Mouse (Mus musculus) erythroblast, adult 5-6 weeks (primary cell): Measurements from ENCODE around the gene Tex36. TPM values are rescaled to one million over a fixed set of nuclear protein-coding genes. Genes with fewer than 3 reads are reported as not detected.

Experiments used
- ATAC-seq: replicated peaks from 2 replicates; pipeline ENCODE4 v1.8.0; 2016; ENCODE audit warnings: moderate number of reproducible peaks, mild to moderate bottlenecking, moderate TSS enrichment, inconsistent platforms; ENCODE audit not compliant: poor library complexity, low FRiP score, severe bottlenecking
- total RNA-seq, 2 experiments: library from RNA; stranded (forward) in 1 of 2; stranded (reverse) in 1 of 2; fragments of 150-400 nt in 1 of 2; fragments of 200-764, 138-1000 nt in 1 of 2; gene quantifications; 2 replicates each; pipeline versions ENCODE4 v1.2.3 to v1.2.4; 2015 to 2017; ENCODE audit warnings: low replicate concordance in 2 of 2

Gene Tex36
- total RNA-seq (2015; ENCODE audit: low replicate concordance) (not detected in 2 replicates), total RNA-seq (2017; ENCODE audit: low replicate concordance) (not detected in 2 replicates)

DNA sequence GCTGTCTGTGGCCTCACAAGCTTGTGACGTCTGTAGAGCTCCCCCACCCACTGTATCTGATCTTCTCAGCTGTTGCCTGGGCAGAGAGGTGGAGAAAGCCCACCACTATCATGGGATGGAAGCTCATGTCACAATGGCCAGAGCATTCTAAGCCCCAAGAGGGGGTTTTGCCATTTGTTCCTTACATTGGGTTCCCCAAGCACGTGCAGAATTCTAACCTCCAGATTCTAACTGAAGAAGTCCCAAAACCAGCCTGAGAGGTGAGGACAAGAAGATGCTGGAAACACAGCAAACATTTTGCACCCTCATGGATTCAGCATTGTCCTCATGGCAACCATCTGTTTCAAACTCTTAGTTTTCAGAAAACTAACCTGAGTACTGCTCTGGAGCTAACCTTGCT is at the start of gene Tex36:
TSS of gene Tex36 (minus strand) at position 101 of the 400 bp plus-strand sequence.
- no peak for ATAC-seq

- ATAC-seq = no peak
Observed at GRCm38 (mm10) chr7:133645716-133646115, 43.8 kb upstream of the Tex36 start.

- ATAC-seq = no peak
Observed at GRCm38 (mm10) chr7:133638821-133639220, 36.9 kb upstream of the Tex36 start.

GRCm38 (mm10) chr7:133638306-133638705 is 36.3 kb upstream of the Tex36 start:
- no peak for ATAC-seq

GRCm38 (mm10) chr7:133637361-133638305 is 35.7 kb upstream of the Tex36 start, which contains the start of gene Edrf1:
Gene Edrf1, plus strand, starts transcription at chr7:133637543.
- ATAC-seq = peak; percentile 95

GRCm38 (mm10) chr7:133636738-133637352 is 34.9 kb upstream of the Tex36 start:
- ATAC-seq = peak; percentile 56

GRCm38 (mm10) chr7:133634932-133635650 is 33.1 kb upstream of the Tex36 start:
- no peak for ATAC-seq

- no peak for ATAC-seq
Observed at GRCm38 (mm10) chr7:133632476-133632875, 30.5 kb upstream of the Tex36 start.

DNA sequence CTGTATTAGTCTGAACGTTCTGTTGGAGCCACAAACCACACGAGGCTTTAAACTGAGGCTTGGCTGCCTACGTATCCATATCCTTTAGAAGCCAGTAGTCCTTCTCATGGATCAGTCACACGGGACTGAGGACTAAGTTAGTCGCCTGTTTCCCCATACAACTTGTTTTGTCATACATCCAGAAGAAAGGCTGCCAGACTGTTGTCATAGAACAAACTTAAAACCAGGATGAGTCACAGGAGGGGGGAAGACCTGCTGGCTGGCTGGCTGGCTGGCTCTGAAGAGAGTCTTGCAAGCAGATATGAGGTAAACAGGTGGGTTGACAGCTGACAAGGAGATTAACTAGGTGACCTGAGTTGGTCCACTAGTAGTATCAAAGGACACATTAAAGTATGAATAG is 28.9 kb upstream of the Tex36 start:
- ATAC-seq = no peak

DNA sequence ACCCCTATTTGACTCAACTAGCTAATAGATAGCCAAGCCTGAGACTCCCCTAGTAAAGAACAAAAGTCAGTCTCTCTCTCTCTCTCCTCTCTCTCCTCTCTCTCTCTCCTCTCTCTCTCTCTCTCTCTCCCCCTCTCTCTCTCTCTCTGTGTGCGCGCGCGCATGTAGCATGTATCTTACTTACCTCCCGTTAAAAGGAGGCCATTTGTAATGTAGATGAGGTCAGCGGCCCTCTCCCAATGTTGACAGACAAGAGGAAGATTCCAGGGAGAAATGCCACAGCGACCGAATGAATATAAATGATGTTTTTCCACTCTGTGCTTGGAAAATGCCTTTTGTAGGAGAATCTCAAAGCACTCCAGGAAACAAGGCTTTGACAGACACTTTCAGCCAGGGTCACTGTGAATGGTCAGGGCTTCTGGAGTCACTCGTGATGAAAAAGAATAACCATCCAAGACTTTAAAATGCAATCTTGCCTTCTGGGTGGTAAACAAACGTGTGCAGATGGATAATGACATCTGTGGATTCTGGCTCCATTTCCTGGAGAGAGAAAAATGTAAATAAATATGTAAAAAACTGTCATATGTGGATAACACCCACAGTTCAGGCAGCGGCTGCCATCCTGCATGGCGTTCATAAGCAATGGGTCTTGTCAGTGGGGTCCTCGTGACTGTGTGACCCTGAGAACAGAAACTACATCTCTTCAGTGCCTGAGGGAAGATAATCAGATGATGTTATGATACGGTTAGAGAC is 25.4 kb upstream of the Tex36 start:
- no peak for ATAC-seq

DNA sequence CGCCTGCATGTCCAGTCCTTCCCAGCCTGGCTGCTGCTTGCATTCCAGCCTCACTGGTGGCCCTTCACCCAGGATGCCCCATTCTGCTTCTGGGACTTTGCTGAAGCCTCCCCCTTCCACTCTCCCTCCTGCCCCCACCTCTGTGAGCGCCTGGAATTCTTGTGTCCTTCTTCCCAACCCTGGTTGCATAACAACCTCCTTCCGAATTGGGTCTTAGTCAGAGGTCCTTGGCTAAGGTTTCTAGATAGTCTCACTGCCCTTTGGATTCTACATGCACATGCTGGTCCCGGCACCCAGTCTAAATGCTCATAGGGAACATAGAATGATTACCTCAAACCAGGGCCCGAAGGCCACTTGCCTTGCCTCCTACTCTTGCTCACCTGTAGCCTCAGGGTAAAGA is 21.3 kb upstream of the Tex36 start:
- no peak for ATAC-seq

GRCm38 (mm10) chr7:133620721-133621120 is 18.8 kb upstream of the Tex36 start:
- ATAC-seq = no peak

GRCm38 (mm10) chr7:133612981-133613380 is 11.0 kb upstream of the Tex36 start:
- ATAC-seq = no peak

DNA sequence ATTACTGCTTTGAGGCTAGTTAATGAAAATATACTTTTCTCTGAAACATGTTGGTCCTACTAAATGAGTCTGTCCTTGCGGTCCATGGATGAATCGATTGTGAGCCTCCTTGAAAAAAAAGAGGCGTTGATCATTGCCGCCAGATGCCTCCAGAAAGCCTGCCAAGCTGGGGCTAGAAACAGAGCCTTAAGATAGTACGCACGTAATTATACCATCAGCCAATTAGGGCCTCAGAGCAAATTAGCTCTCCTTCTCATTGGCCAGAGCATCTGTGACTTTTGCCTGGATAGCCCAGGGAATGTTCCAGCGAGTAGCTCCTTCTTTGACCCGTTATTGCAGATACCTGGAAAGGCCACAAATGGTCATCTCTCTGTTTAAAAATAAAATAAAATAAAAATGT is 7.6 kb upstream of the Tex36 start:
- no peak for ATAC-seq

DNA sequence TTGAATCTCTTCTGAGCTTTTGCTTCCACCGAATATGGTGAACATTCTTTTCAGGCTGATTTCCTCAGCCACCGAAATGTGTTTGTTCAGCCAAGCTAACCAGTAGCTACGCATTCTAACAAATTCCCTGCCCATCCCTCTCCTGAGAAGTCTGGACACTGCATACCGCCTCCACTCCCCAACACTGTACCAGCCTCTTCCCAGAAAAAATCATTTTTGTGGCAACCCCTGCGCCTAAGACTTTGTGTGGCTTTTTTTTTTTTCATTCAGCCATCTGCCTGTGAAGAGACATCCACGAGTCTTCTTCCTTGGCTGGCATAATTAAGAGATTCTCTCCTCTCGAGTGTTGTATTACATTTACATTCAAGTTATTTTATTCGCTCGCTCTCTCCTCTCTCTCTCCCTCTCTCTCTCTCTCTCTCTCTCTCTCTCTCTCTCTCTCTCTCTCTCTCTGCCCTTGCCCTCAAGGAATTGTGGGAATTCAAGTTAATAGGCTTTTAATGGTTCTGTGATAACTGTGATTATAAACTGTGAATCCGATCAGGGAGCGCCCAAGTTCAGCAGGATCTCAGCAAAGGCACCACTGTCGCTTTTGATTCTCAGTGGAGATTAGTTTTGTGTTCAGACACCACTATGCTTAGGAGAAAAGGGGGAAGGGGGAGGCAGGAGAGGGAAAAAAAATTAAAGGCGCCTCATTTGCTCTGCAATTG is 6.8 kb upstream of the Tex36 start:
- no peak for ATAC-seq

- ATAC-seq = no peak
Observed at GRCm38 (mm10) chr7:133607883-133608575, 6.1 kb upstream of the Tex36 start.

DNA sequence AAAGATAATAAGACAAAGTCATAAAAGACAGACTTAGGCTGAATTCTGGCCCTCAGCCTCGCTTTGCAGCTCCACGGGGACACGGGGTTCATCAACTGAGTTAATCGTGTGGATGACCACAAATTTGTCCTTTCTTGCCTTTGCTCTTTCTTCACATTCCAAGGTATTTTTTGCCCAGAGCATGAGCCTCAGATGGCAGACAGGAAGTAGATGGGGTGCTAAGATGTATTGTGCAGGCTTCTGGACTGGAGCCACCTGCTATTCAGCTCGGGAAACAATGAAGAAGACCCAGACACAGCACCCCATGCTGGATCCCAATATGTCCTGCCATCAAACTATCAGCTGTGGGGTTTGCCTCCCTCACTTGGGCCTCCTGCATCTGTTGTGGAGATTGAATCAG is 5.4 kb upstream of the Tex36 start:
- no peak for ATAC-seq

- no peak for ATAC-seq
Observed at GRCm38 (mm10) chr7:133604427-133605081, 2.6 kb upstream of the Tex36 start.
